Mouse (Mus musculus): Measurements from ENCODE around the gene Pik3c2b. TPM values are rescaled to one million over a fixed set of nuclear protein-coding genes. Genes with fewer than 3 reads are reported as not detected.

The Pik3c2b gene
- polyA plus RNA-seq, 1 experiment from 2014 or later: 6.5 TPM

Other genes starting within 250 kb of the Pik3c2b start
- gene Lrrn2, start 165.4 kb upstream of the Pik3c2b start, polyA plus RNA-seq (2014; fragmentation: Nextera tagmentation; extraction: Ambion mirVana): 3.0 and 3.5 TPM in 2 replicates
- gene Mdm4, start 15.1 kb upstream of the Pik3c2b start, polyA plus RNA-seq (2014; fragmentation: Nextera tagmentation; extraction: Ambion mirVana): 33.7 and 35.7 TPM in 2 replicates
- 41.5 and 42.1 TPM in 2 replicates for gene Ppp1r15b, start 85.5 kb downstream of the Pik3c2b start, polyA plus RNA-seq (2014; fragmentation: Nextera tagmentation; extraction: Ambion mirVana)
- 2.0 and 2.8 TPM in 2 replicates for gene Plekha6, start 118.5 kb downstream of the Pik3c2b start, polyA plus RNA-seq (2014; fragmentation: Nextera tagmentation; extraction: Ambion mirVana)

Data from embryonic facial prominence, embryonic 11.5 days (tissue).